Mouse (Mus musculus) limb, embryonic 14.5 days (tissue): ENCODE data around the gene Tnpo2. TPM values are rescaled to one million over a fixed set of nuclear protein-coding genes. Genes with fewer than 3 reads are reported as not detected.

Source experiments
- ATAC-seq: fragments of 200-750 bp; cut with Nextera tagmentation; 2 replicates; pipeline ENCODE4 v1.8.0; 2017; ENCODE audit warnings: low read depth, moderate number of reproducible peaks, moderate TSS enrichment; ENCODE audit not compliant: low FRiP score
- DNase-seq: peaks from one replicate; pipeline ENCODE4 v3.0.0-alpha.2; 2015; ENCODE audit warnings: low spot score
- H3K27ac ChIP-seq: fragments of 300-500 bp; sonication (generic); replicated peaks from 2 replicates; pipeline ENCODE4 v1.5.1; 2014; ENCODE audit warnings: low read depth, mild to moderate bottlenecking, low read length, moderate library complexity, mixed read lengths
- H3K27me3 ChIP-seq: fragments of 300-500 bp; sonication (generic); 2 replicates; pipeline ENCODE4 v1.6.1; 2014; ENCODE audit warnings: low read length, mixed read lengths; ENCODE audit not compliant: control insufficient read depth, insufficient read depth
- H3K36me3 ChIP-seq: fragments of 300-500 bp; sonication (generic); 2 replicates; pipeline ENCODE4 v1.6.1; 2014; ENCODE audit warnings: mild to moderate bottlenecking, low read length, moderate library complexity, mixed read lengths; ENCODE audit not compliant: control insufficient read depth, insufficient read depth
- H3K4me1 ChIP-seq: fragments of 300-500 bp; sonication (generic); 2 replicates; pipeline ENCODE4 v1.6.1; 2014; ENCODE audit warnings: antibody characterized with exemption, low read length, mixed read lengths; ENCODE audit not compliant: control insufficient read depth, insufficient read depth
- H3K4me2 ChIP-seq: fragments of 300-500 bp; sonication (generic); replicated peaks from 2 replicates; pipeline ENCODE4 v1.6.1; 2014; ENCODE audit warnings: low read depth, mild to moderate bottlenecking, low read length, moderate library complexity; ENCODE audit not compliant: severe bottlenecking
- H3K4me3 ChIP-seq: fragments of 300-500 bp; sonication (generic); replicated peaks from 2 replicates; pipeline ENCODE4 v1.5.1; 2014; ENCODE audit warnings: low read length
- H3K9ac ChIP-seq: fragments of 300-500 bp; sonication (generic); 2 replicates; pipeline ENCODE4 v1.6.1; 2014; ENCODE audit warnings: mild to moderate bottlenecking, low read depth, low read length, moderate library complexity; ENCODE audit not compliant: severe bottlenecking
- H3K9me3 ChIP-seq: fragments of 300-500 bp; sonication (generic); 2 replicates; pipeline ENCODE4 v1.6.1; 2016; ENCODE audit warnings: low read length; ENCODE audit not compliant: control insufficient read depth
- POLR2A ChIP-seq: fragments of 200-500 bp; IDR thresholded peaks from 2 replicates; pipeline ENCODE4 v1.8.0; 2012; ENCODE audit warnings: inconsistent platforms, mild to moderate bottlenecking, moderate library complexity, borderline replicate concordance; ENCODE audit not compliant: insufficient read depth, insufficient read length; ENCODE audit errors: extremely low read depth
- WGBS: fragments of 180-500 bp; shearing (Covaris S2); extraction: QIAGEN DNeasy Blood & Tissue Kit; methylation state at CpG from one replicate; pipeline ENCODE4 v1.1.7; 2014; 5-methylcytosine and 5-hydroxymethylcytosine counted together
- polyA plus RNA-seq, 2 experiments: library from polyadenylated mRNA; depleted of rRNA in 1 of 2; stranded (reverse) in 1 of 2; unstranded in 1 of 2; fragments of >200 nt; fragmentation: Nextera tagmentation in 1 of 2; extraction: Ambion mirVana in 1 of 2; gene quantifications; 2 replicates each; pipeline versions ENCODE4 v1.2.1 to v1.2.3; 2012 to 2014

Gene Tnpo2
- polyA plus RNA-seq, 2 experiments = 18.0 to 89.9 TPM

GRCm38 (mm10) chr8:85083108-85083813, 46.5 kb downstream of the Tnpo2 start, which contains the start of gene Man2b1:
Gene Man2b1 (plus strand): TSS chr8:85083270.
- peaks cover 16% of the 10 kb centered on the region for H3K4me1 ChIP-seq
- peak within 1 kb of the TSS; percentile 70 for H3K4me2 ChIP-seq
- peaks cover 30% of the 10 kb centered on the region for H3K36me3 ChIP-seq
- H3K4me3 ChIP-seq = peak within 1 kb of the TSS; percentile 58
- no peak within 1 kb of the TSS for H3K27ac ChIP-seq
- peak within 1 kb of the TSS; percentile 61 for H3K9ac ChIP-seq
- H3K9me3 ChIP-seq = no peaks in the 10 kb centered on the region
- no peak for TF ChIP-seq POLR2A
- DNase-seq (peak; percentile 86), ATAC-seq (peak; percentile 78)
- WGBS = under 1% methylated on average over 30 of the region's 30 CpGs
- no peaks in the 10 kb centered on the region for H3K27me3 ChIP-seq

- Histone ChIP-seq H3K9me3 (no peaks in the 10 kb centered on the region), H3K27ac (no peak overlapping the region), H3K4me1 (peaks cover 15% of the 10 kb centered on the region), H3K4me2 (no peak overlapping the region), H3K36me3 (peaks cover 32% of the 10 kb centered on the region), H3K4me3 (no peak overlapping the region), H3K27me3 (no peaks in the 10 kb centered on the region), H3K9ac (no peak overlapping the region)
- ATAC-seq (no peak), DNase-seq (no peak)
- 93% methylated on average over 8 of the region's 8 CpGs for WGBS
- no peak for TF ChIP-seq POLR2A
Observed at GRCm38 (mm10) chr8:85084633-85085032, 47.9 kb downstream of the Tnpo2 start.

GRCm38 (mm10) chr8:85086238-85086637, 49.5 kb downstream of the Tnpo2 start:
- peaks cover 12% of the 10 kb centered on the region; the same call in 1 of the 2 replicates for H3K4me1 ChIP-seq
- no peaks in the 10 kb centered on the region for H3K27me3 ChIP-seq
- H3K4me2 ChIP-seq = no peak overlapping the region
- H3K36me3 ChIP-seq = peaks cover 32% of the 10 kb centered on the region
- no peaks in the 10 kb centered on the region for H3K9me3 ChIP-seq
- WGBS = 83% methylated on average over 3 of the region's 3 CpGs
- no peak overlapping the region for H3K4me3 ChIP-seq
- no peak for TF ChIP-seq POLR2A
- ATAC-seq = no peak
- no peak for DNase-seq
- H3K9ac ChIP-seq = no peak overlapping the region
- H3K27ac ChIP-seq = no peak overlapping the region

GRCm38 (mm10) chr8:85088771-85089170, 52.1 kb downstream of the Tnpo2 start:
- Histone ChIP-seq H3K4me1 (peaks cover 6% of the 10 kb centered on the region; the same call in 1 of the 2 replicates), H3K4me2 (no peak overlapping the region), H3K36me3 (peaks cover 39% of the 10 kb centered on the region), H3K27ac (no peak overlapping the region), H3K27me3 (no peaks in the 10 kb centered on the region), H3K4me3 (no peak overlapping the region), H3K9me3 (no peaks in the 10 kb centered on the region), H3K9ac (no peak overlapping the region)
- ATAC-seq (no peak), DNase-seq (no peak)
- 81% methylated on average over 2 of the region's 2 CpGs for WGBS
- TF ChIP-seq POLR2A = no peak

GRCm38 (mm10) chr8:85090856-85091255, 54.1 kb downstream of the Tnpo2 start:
- no peaks in the 10 kb centered on the region for H3K9me3 ChIP-seq
- WGBS = 85% methylated on average over 11 of the region's 11 CpGs
- no peaks in the 10 kb centered on the region for H3K27me3 ChIP-seq
- ATAC-seq (no peak), DNase-seq (no peak)
- H3K4me1 ChIP-seq = no peaks in the 10 kb centered on the region
- no peak overlapping the region for H3K4me3 ChIP-seq
- no peak for TF ChIP-seq POLR2A
- no peak overlapping the region for H3K4me2 ChIP-seq
- no peak overlapping the region for H3K27ac ChIP-seq
- H3K9ac ChIP-seq = no peak overlapping the region
- H3K36me3 ChIP-seq = peaks cover 50% of the 10 kb centered on the region
